Mouse (Mus musculus) G1E (cell line): Measurements from ENCODE around the gene Slc22a4. TPM values are rescaled to one million over a fixed set of nuclear protein-coding genes. Genes with fewer than 3 reads are reported as not detected.
"Not testable (repeated sequence)": the region's sequence is repeated elsewhere in the genome, so short reads cannot be mapped to it uniquely, and the experiment has no call there.

Experiments
- ATAC-seq: 2 replicates; pipeline ENCODE4 v1.8.0; 2016; ENCODE audit warnings: mild to moderate bottlenecking; ENCODE audit not compliant: insufficient number of reproducible peaks, poor library complexity, low FRiP score, severe bottlenecking; ENCODE audit errors: extremely low read depth
- DNase-seq: peaks from one replicate; pipeline ENCODE4 v3.0.0; 2012; ENCODE audit warnings: low spot score
- H3K27me3 ChIP-seq: 2 replicates; pipeline ENCODE4 v1.6.1; 2012; ENCODE audit warnings: mild to moderate bottlenecking, low read length, inconsistent platforms; ENCODE audit not compliant: insufficient read depth
- H3K36me3 ChIP-seq: replicated peaks from 2 replicates; pipeline ENCODE3; 2012; ENCODE audit warnings: mild to moderate bottlenecking, inconsistent platforms
- H3K4me1 ChIP-seq: 2 replicates; pipeline ENCODE4 v1.6.1; 2012; ENCODE audit warnings: low read depth, low read length, inconsistent platforms, mixed read lengths; ENCODE audit not compliant: insufficient read depth
- H3K4me3 ChIP-seq: 2 replicates; pipeline ENCODE4 v1.5.1; 2012; ENCODE audit warnings: low read depth, mild to moderate bottlenecking, inconsistent platforms, low read length, moderate library complexity, mixed read lengths
- H3K9me3 ChIP-seq: replicated peaks from 2 replicates; pipeline ENCODE4 v1.6.1; 2012; ENCODE audit warnings: inconsistent platforms
- CTCF ChIP-seq: IDR thresholded peaks from 2 replicates; pipeline ENCODE4 v1.5.1; 2012; ENCODE audit warnings: low read depth, low read length, inconsistent platforms, mixed read lengths
- GATA1 ChIP-seq: IDR thresholded peaks from 2 replicates; pipeline ENCODE4 v1.6.1; 2012; ENCODE audit warnings: borderline replicate concordance, low read length, inconsistent platforms, mixed read lengths
- GATA2 ChIP-seq: IDR thresholded peaks from 2 replicates; pipeline ENCODE4 v1.6.1; 2012; ENCODE audit warnings: low read depth, low read length, inconsistent platforms, borderline replicate concordance
- POLR2AphosphoS5 ChIP-seq: IDR thresholded peaks from 2 replicates; pipeline ENCODE4 v1.6.1; 2012; ENCODE audit warnings: low read depth, low read length, inconsistent platforms; ENCODE audit not compliant: insufficient replicate concordance
- TAL1 ChIP-seq: conservative IDR thresholded peaks from 2 replicates; pipeline ENCODE4 v1.6.1; 2012; ENCODE audit warnings: low read depth, low read length, inconsistent platforms, mixed read lengths
- polyA plus RNA-seq: library from polyadenylated mRNA; stranded (reverse); fragments of >175 nt; gene quantifications from 2 replicates; pipeline ENCODE4 v1.2.3, GENCODE M21; 2012
- total RNA-seq, 2 experiments: library from RNA; stranded (forward) in 1 of 2; stranded (reverse) in 1 of 2; fragments of 200-1000 nt in 1 of 2; fragments of >200 nt in 1 of 2; fragmentation: Nextera tagmentation in 1 of 2; gene quantifications; 2 replicates each; pipeline ENCODE4 v1.2.3; 2014 to 2017

The Slc22a4 gene
- total and polyA plus RNA-seq, 3 experiments = not detected

DNA sequence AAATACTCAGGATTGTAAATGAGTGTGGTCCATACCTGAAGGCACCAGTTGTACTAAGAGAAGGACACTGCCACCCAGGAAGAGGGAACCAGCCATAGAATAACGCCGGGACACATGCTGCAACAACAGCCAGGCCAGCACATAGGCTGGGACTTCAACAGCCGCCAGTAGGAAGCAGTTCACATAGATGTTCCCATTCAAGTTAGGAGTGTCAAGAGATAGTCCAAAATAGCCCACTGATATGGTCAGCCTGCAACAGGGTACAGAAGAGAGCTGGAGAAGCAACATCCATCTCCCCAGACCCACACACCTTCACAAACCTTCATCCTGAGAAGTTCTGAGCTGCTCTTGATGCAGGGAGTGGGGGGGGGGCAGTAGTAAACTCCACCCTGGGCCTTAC lies 73.2 kb downstream of the Slc22a4 start:
- Histone ChIP-seq H3K36me3 (no peaks in the 10 kb centered on the region), H3K27me3 (no peaks in the 10 kb centered on the region; the same call in 1 of the 2 replicates), H3K9me3 (no peaks in the 10 kb centered on the region), H3K4me3 (no peak overlapping the region), H3K4me1 (no peaks in the 10 kb centered on the region)
- TF ChIP-seq GATA1 (no peak), POLR2AphosphoS5 (no peak), TAL1 (no peak), GATA2 (no peak), CTCF (no peak)
- ATAC-seq = no peak
- no peak for DNase-seq

DNA sequence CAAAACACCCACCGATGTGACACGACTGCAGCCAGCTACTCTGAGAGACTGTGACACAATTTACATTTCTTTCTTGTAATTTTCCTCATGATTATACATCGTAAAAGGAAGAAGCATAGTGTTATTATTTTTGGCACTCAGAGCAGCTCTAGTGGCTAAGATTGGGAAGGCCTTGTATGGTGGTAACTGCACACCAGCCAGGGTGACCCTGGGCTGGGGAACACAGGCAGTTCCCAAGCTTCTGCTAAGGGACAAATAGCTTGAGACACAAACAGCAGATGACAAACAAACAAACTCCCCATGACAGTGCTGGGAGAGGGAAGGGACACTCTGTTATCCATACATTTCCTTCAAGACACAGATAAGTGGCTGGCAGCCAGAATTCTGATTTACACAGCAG lies 77.8 kb downstream of the Slc22a4 start:
- not testable (repeated sequence) for H3K9me3 ChIP-seq, H3K4me3 ChIP-seq, ATAC-seq, H3K4me1 ChIP-seq, DNase-seq, H3K27me3 ChIP-seq, H3K36me3 ChIP-seq

Other genes with a start within 250 kb of the Slc22a4 start
- not detected in 2 replicates for gene Gm12216, start 168.8 kb downstream of the Slc22a4 start, total RNA-seq (2014; fragmentation: Nextera tagmentation)
- gene Gm12216, start 168.8 kb downstream of the Slc22a4 start, total RNA-seq (2017) = 0.12 and 0.16 TPM in 2 replicates
- not detected in 2 replicates for gene Gm12216, start 168.8 kb downstream of the Slc22a4 start, polyA plus RNA-seq
- 3.4 and 6.2 TPM in 2 replicates for gene Slc22a5, start 136.4 kb downstream of the Slc22a4 start, total RNA-seq (2014; fragmentation: Nextera tagmentation)
- gene Slc22a5, start 136.4 kb downstream of the Slc22a4 start, total RNA-seq (2017) = 7.0 and 8.5 TPM in 2 replicates
- 5.4 and 6.8 TPM in 2 replicates for gene Slc22a5, start 136.4 kb downstream of the Slc22a4 start, polyA plus RNA-seq
- gene Slc22a21, start 47.8 kb downstream of the Slc22a4 start, total RNA-seq (2014; fragmentation: Nextera tagmentation) = not detected in 2 replicates
- not detected in 2 replicates for gene Slc22a21, start 47.8 kb downstream of the Slc22a4 start, total RNA-seq (2017)
- gene Slc22a21, start 47.8 kb downstream of the Slc22a4 start, polyA plus RNA-seq = not detected in 2 replicates
- gene Pdlim4, start 40.9 kb upstream of the Slc22a4 start, total RNA-seq (2014; fragmentation: Nextera tagmentation) = not detected in 2 replicates
- gene Pdlim4, start 40.9 kb upstream of the Slc22a4 start, total RNA-seq (2017) = 0.27 TPM in 1 of 2 replicates, not detected in the other
- not detected in 2 replicates for gene Pdlim4, start 40.9 kb upstream of the Slc22a4 start, polyA plus RNA-seq
- gene P4ha2, start 72.0 kb upstream of the Slc22a4 start, total RNA-seq (2014; fragmentation: Nextera tagmentation) = not detected in 2 replicates
- 0.22 TPM in 1 of 2 replicates, not detected in the other for gene P4ha2, start 72.0 kb upstream of the Slc22a4 start, total RNA-seq (2017)
- not detected in 2 replicates for gene P4ha2, start 72.0 kb upstream of the Slc22a4 start, polyA plus RNA-seq
- gene Csf2, start 221.6 kb upstream of the Slc22a4 start, total RNA-seq (2014; fragmentation: Nextera tagmentation) = not detected in 2 replicates
- gene Csf2, start 221.6 kb upstream of the Slc22a4 start, total RNA-seq (2017) = 0.35 and 0.82 TPM in 2 replicates
- not detected in 2 replicates for gene Csf2, start 221.6 kb upstream of the Slc22a4 start, polyA plus RNA-seq
- not detected in 2 replicates for gene Il3, start 239.2 kb upstream of the Slc22a4 start, total RNA-seq (2014; fragmentation: Nextera tagmentation)
- 0.22 TPM in 1 of 2 replicates, not detected in the other for gene Il3, start 239.2 kb upstream of the Slc22a4 start, total RNA-seq (2017)
- gene Il3, start 239.2 kb upstream of the Slc22a4 start, polyA plus RNA-seq = not detected in 2 replicates